Mouse (Mus musculus) frontal cortex, adult 2 months (tissue): ENCODE results near the gene Ap1b1. TPM values are rescaled to one million over a fixed set of nuclear protein-coding genes. Genes with fewer than 3 reads are reported as not detected.

Source experiments
- polyA plus RNA-seq: library from polyadenylated mRNA; depleted of rRNA; stranded (reverse); fragments of >200 nt; gene quantifications from 2 replicates; pipeline ENCODE4 v1.2.3, GENCODE M21; 2012; rRNA removed

The Ap1b1 gene
- polyA plus RNA-seq, 1 experiment: 165 TPM

Other genes starting within 250 kb of the Ap1b1 start
- 14.8 and 15.7 TPM in 2 replicates for gene Cabp7, start 240.0 kb upstream of the Ap1b1 start, polyA plus RNA-seq
- gene Nf2, start 137.3 kb upstream of the Ap1b1 start, polyA plus RNA-seq: 67.6 and 67.9 TPM in 2 replicates
- 74.8 and 76.4 TPM in 2 replicates for gene Nipsnap1, start 112.9 kb upstream of the Ap1b1 start, polyA plus RNA-seq
- 42.0 and 45.4 TPM in 2 replicates for gene Thoc5, start 91.5 kb upstream of the Ap1b1 start, polyA plus RNA-seq
- 23.7 and 28.0 TPM in 2 replicates for gene Nefh, start 38.8 kb upstream of the Ap1b1 start, polyA plus RNA-seq
- gene Rasl10a, start 71.3 kb downstream of the Ap1b1 start, polyA plus RNA-seq: 78.9 and 79.5 TPM in 2 replicates
- gene Gas2l1, start 78.5 kb downstream of the Ap1b1 start, polyA plus RNA-seq: 89.1 and 98.7 TPM in 2 replicates
- 29.3 and 31.6 TPM in 2 replicates for gene Rhbdd3, start 112.1 kb downstream of the Ap1b1 start, polyA plus RNA-seq
- gene Ewsr1, start 112.4 kb downstream of the Ap1b1 start, polyA plus RNA-seq: 513 and 799 TPM in 2 replicates
- 12.3 and 21.7 TPM in 2 replicates for gene Emid1, start 165.4 kb downstream of the Ap1b1 start, polyA plus RNA-seq